Mouse (Mus musculus): ENCODE results near the gene Tnfaip2. TPM values are rescaled to one million over a fixed set of nuclear protein-coding genes. Genes with fewer than 3 reads are reported as not detected.

The Tnfaip2 gene
- polyA plus RNA-seq, 2 experiments = 10.0 to 10.2 TPM

- Histone ChIP-seq H3K36me3 (ENCODE audit: control insufficient read depth, insufficient read depth, low read length) (no peaks in the 10 kb centered on the region), H3K4me3 (replicated peaks; ENCODE audit: low read length) (no peak overlapping the region), H3K27ac (replicated peaks; ENCODE audit: low read depth, low read length) (no peak overlapping the region), H3K9me3 (ENCODE audit: control insufficient read depth, low read length) (no peaks in the 10 kb centered on the region), H3K9ac (ENCODE audit: low read depth, low read length, severe bottlenecking) (no peak overlapping the region), H3K4me1 (ENCODE audit: control insufficient read depth, insufficient read depth, low read length) (peaks cover 2% of the 10 kb centered on the region), H3K4me2 (replicated peaks; ENCODE audit: low read depth, low read length, severe bottlenecking) (no peak overlapping the region), H3K27me3 (ENCODE audit: control insufficient read depth, insufficient read depth, low read length) (peaks cover 32% of the 10 kb centered on the region)
- WGBS = 71% methylated on average over 5 of the region's 5 CpGs
- ATAC-seq (ENCODE audit: low FRiP score, low read depth) (no peak), DNase-seq (ENCODE audit: low spot score) (no peak)
- TF ChIP-seq POLR2A (IDR thresholded peaks at IDR 0.05; ENCODE audit: borderline replicate concordance, extremely low read depth, insufficient read depth, insufficient read length) = no peak
These were observed 4.9 kb upstream of the Tnfaip2 start for GRCm38 (mm10) chr12:111437222-111437900.

- no peak for TF ChIP-seq POLR2A (IDR thresholded peaks at IDR 0.05; ENCODE audit: borderline replicate concordance, extremely low read depth, insufficient read depth, insufficient read length)
- peaks cover 10% of the 10 kb centered on the region for H3K4me1 ChIP-seq (ENCODE audit: control insufficient read depth, insufficient read depth, low read length)
- ATAC-seq (ENCODE audit: low FRiP score, low read depth) = no peak
- no peak overlapping the region for H3K27ac ChIP-seq (replicated peaks; ENCODE audit: low read depth, low read length)
- H3K9me3 ChIP-seq (ENCODE audit: control insufficient read depth, low read length) = no peaks in the 10 kb centered on the region
- H3K4me2 ChIP-seq (replicated peaks; ENCODE audit: low read depth, low read length, severe bottlenecking) = no peak overlapping the region
- DNase-seq (ENCODE audit: low spot score) = no peak
- no peaks in the 10 kb centered on the region for H3K36me3 ChIP-seq (ENCODE audit: control insufficient read depth, insufficient read depth, low read length)
- no peak overlapping the region for H3K9ac ChIP-seq (ENCODE audit: low read depth, low read length, severe bottlenecking)
- peaks cover 42% of the 10 kb centered on the region for H3K27me3 ChIP-seq (ENCODE audit: control insufficient read depth, insufficient read depth, low read length)
- WGBS = 83% methylated on average over 6 of the region's 6 CpGs
- no peak overlapping the region for H3K4me3 ChIP-seq (replicated peaks; ENCODE audit: low read length)
These were observed 3.4 kb upstream of the Tnfaip2 start for GRCm38 (mm10) chr12:111438850-111439249.

- ATAC-seq (ENCODE audit: low FRiP score, low read depth) (no peak), DNase-seq (ENCODE audit: low spot score) (no peak)
- Histone ChIP-seq H3K27me3 (ENCODE audit: control insufficient read depth, insufficient read depth, low read length) (peaks cover 62% of the 10 kb centered on the region), H3K4me1 (ENCODE audit: control insufficient read depth, insufficient read depth, low read length) (peaks cover 16% of the 10 kb centered on the region), H3K9me3 (ENCODE audit: control insufficient read depth, low read length) (no peaks in the 10 kb centered on the region), H3K27ac (replicated peaks; ENCODE audit: low read depth, low read length) (no peak overlapping the region), H3K9ac (ENCODE audit: low read depth, low read length, severe bottlenecking) (no peak overlapping the region), H3K36me3 (ENCODE audit: control insufficient read depth, insufficient read depth, low read length) (no peaks in the 10 kb centered on the region), H3K4me3 (replicated peaks; ENCODE audit: low read length) (no peak overlapping the region), H3K4me2 (replicated peaks; ENCODE audit: low read depth, low read length, severe bottlenecking) (no peak overlapping the region)
- 88% methylated on average over 9 of the region's 9 CpGs for WGBS
- TF ChIP-seq POLR2A (IDR thresholded peaks at IDR 0.05; ENCODE audit: borderline replicate concordance, extremely low read depth, insufficient read depth, insufficient read length) = no peak
These were observed 1.4 kb upstream of the Tnfaip2 start for GRCm38 (mm10) chr12:111440701-111441373.

GRCm38 (mm10) chr12:111441523-111441922 is 746 bp upstream of the Tnfaip2 start:
- Histone ChIP-seq H3K4me2 (replicated peaks; ENCODE audit: low read depth, low read length, severe bottlenecking) (no peak overlapping the region), H3K4me3 (replicated peaks; ENCODE audit: low read length) (no peak overlapping the region), H3K36me3 (ENCODE audit: control insufficient read depth, insufficient read depth, low read length) (no peaks in the 10 kb centered on the region), H3K4me1 (ENCODE audit: control insufficient read depth, insufficient read depth, low read length) (peaks cover 16% of the 10 kb centered on the region), H3K27ac (replicated peaks; ENCODE audit: low read depth, low read length) (no peak overlapping the region), H3K9me3 (ENCODE audit: control insufficient read depth, low read length) (no peaks in the 10 kb centered on the region), H3K27me3 (ENCODE audit: control insufficient read depth, insufficient read depth, low read length) (peaks cover 69% of the 10 kb centered on the region), H3K9ac (ENCODE audit: low read depth, low read length, severe bottlenecking) (no peak overlapping the region)
- no peak for TF ChIP-seq POLR2A (IDR thresholded peaks at IDR 0.05; ENCODE audit: borderline replicate concordance, extremely low read depth, insufficient read depth, insufficient read length)
- ATAC-seq (ENCODE audit: low FRiP score, low read depth) = no peak
- 72% methylated on average over 3 of the region's 3 CpGs for WGBS
- DNase-seq (ENCODE audit: low spot score) = no peak

GRCm38 (mm10) chr12:111443011-111443870 is 972 bp downstream of the Tnfaip2 start:
- Histone ChIP-seq H3K27ac (replicated peaks; ENCODE audit: low read depth, low read length) (no peak overlapping the region), H3K9ac (ENCODE audit: low read depth, low read length, severe bottlenecking) (no peak overlapping the region), H3K27me3 (ENCODE audit: control insufficient read depth, insufficient read depth, low read length) (peaks cover 82% of the 10 kb centered on the region), H3K4me2 (replicated peaks; ENCODE audit: low read depth, low read length, severe bottlenecking) (peak overlapping the region; percentile 70), H3K4me3 (replicated peaks; ENCODE audit: low read length) (peak overlapping the region; percentile 39), H3K9me3 (ENCODE audit: control insufficient read depth, low read length) (no peaks in the 10 kb centered on the region), H3K4me1 (ENCODE audit: control insufficient read depth, insufficient read depth, low read length) (peaks cover 16% of the 10 kb centered on the region), H3K36me3 (ENCODE audit: control insufficient read depth, insufficient read depth, low read length) (no peaks in the 10 kb centered on the region)
- WGBS = 14% methylated on average over 15 of the region's 15 CpGs
- no peak for TF ChIP-seq POLR2A (IDR thresholded peaks at IDR 0.05; ENCODE audit: borderline replicate concordance, extremely low read depth, insufficient read depth, insufficient read length)
- DNase-seq (ENCODE audit: low spot score) = no peak
- no peak for ATAC-seq (ENCODE audit: low FRiP score, low read depth)
